Comparison of ENCODE assay signal across 13 mouse cellular contexts in the genomic region with DNA sequence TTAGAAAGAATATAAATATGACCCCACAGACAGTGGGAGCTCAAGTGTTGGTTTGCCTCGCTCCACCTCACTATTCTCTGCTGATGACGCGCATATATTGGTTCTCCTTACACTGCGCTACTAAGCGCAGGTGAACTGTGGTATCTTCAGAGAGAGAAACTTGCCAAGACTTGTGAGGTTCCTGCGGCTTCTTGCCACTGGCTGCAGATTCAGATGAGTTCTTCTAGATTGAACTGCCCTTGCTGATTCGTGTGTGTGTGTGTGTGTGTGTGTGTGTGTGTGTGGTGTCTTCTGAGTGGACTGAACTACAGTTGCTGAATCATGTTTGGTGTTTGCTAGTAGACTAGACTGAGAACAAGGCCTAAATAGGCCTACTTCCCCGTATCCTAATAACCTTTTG.
"Had no signal": no experiment of that assay in that cellular context is flagged by ENCODE, and none has a peak within 500 bp of the region (broad histone marks: within the 10 kb centered on the region; RNA-seq: fewer than 3 reads in every experiment).

No protein-coding gene starts in this region.

- H3K4me2 ChIP-seq: liver, embryonic 11.5 days; liver, embryonic 15.5 days; midbrain, embryonic 13.5 days; neural tube, embryonic 15.5 days had no signal

- H3K4me3 ChIP-seq: liver, embryonic 15.5 days; midbrain, embryonic 13.5 days; myocyte; neural tube, embryonic 15.5 days had no signal

- H3K27me3 ChIP-seq: liver, embryonic 15.5 days; midbrain, embryonic 13.5 days; neural tube, embryonic 15.5 days had no signal

- DNase-seq: layer of hippocampus, postnatal 36 days; lung, adult 2 months; lung, postnatal 36 days; thymus, postnatal 4 days had no signal

- H3K27ac ChIP-seq: kidney, postnatal 0 days; liver, embryonic 15.5 days; midbrain, embryonic 13.5 days; neural tube, embryonic 15.5 days; stomach, postnatal 0 days had no signal

- H3K9ac ChIP-seq: liver, embryonic 15.5 days; midbrain, embryonic 13.5 days; neural tube, embryonic 15.5 days had no signal

- H3K9me3 ChIP-seq: liver, embryonic 15.5 days; midbrain, embryonic 13.5 days; neural tube, embryonic 15.5 days had no signal

- ATAC-seq: intestine, embryonic 16.5 days; lung, postnatal 0 days; midbrain, embryonic 13.5 days had no signal

- H3K4me1 ChIP-seq: liver, embryonic 15.5 days; midbrain, embryonic 13.5 days; neural tube, embryonic 15.5 days had no signal
